Mouse (Mus musculus) lung, postnatal 36 days (tissue): ENCODE measurements at regions not wholly inside any gene's neighbourhood (a gene's known extent, or its start where the extent isn't known, plus 50 kb on each side); places are given as distances from the start of the nearest gene placed in this dataset.
A peak's percentile ranks its signal among the peaks of the same experiment; 100 is the strongest.
"Not testable (repeated sequence)": the region's sequence is repeated elsewhere in the genome, so short reads cannot be mapped to it uniquely, and the experiment has no call there.

Experiments
- DNase-seq: peaks from one replicate; pipeline ENCODE4 v3.0.0; 2022; ENCODE audit warnings: mixed read lengths

DNA sequence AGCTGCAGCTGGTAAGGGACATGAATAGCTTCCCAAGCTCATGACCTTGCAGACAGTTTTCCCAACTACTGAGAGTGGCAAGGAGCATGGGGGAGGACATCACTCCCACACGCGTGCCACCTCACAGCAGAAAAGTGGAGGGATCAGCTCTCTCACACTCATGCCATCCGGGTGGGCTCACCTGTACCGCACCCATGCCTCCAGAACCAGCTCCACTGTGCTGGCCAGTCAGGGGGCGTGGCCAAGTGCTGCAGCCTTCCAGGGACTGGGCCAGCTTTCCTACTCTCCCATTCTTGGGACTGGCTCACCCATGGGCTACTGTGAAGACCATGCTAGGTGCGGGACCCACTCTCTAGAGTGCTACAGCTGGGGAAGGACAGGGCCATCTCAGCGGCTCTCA is 88.4 kb upstream of the Klf13 start:
- no peak for DNase-seq

DNA sequence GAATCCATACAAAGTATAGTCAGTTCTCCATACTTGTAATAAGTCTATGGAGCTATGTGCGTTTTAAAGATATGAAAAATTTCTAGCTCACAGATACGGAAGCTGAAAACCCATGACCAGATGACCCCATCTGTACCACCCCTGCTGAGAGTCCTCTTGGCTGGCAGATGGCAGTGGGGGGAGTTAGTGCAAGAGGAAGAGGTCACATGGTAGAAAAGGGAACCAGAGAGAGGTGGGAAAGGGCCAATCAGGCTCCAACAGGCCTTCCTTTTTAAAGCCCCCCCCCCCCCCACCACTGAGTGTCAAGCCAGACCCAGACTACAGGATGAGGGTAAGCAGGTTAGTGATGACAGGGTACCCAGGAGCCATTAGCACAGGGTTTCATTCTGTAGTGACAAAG is 86.4 kb upstream of the Klf13 start:
- no peak for DNase-seq

DNA sequence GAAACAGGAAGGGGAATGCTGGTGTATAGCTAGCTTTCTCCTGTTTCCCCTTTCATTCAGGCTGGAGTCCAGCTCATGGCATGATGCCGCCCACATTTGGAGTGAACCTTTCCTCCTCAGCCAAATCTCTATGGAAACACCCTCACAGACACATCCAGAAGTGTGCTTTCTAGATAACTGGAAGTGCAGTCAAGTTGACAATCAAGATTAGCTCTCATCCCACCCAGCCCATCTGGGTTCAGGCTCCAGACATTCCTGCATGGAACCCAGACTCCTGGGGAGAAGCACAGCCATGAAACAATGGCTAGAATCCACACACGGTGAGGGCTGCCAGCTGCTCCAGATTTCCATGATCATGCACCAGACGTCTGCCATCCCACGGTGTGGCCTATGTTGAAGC is 85.5 kb upstream of the Klf13 start:
- DNase-seq = peak; percentile 26

DNA sequence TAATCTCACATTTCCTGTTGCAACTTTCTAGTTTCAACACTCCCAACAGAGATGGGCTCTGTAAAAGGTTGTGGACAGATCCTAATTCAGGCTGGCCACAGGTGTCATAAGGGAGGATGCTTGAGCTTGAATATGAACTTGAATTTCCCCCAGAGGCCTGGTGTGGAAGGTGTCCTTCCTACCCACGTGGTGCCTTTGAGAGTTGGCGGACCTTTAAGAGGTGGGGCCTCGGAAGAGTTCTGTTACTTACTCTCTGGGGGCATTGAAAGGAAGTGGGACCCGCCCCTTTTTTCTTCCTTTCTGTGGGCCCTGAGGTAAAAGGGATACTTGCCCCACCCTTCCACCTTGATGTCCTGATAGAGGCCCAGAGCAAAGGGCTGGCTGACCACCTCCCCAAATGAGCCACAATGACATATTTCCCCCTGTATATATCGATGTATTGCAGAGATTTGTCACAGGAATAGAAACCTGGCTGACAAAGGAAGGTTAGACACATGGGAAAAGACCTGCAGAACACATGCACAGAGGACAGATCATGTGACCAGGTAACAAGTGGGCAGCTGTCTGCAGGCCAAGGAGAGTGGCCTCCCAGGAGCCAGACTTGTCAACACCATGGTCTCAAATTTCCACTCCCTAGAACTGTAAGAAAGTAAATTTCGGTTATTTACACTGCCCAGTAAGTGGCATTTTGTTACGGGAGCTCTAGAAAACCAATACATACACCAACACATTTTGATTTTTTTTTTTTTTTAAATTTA is 84.2 kb upstream of the Klf13 start:
- peak; percentile 67 for DNase-seq

DNA sequence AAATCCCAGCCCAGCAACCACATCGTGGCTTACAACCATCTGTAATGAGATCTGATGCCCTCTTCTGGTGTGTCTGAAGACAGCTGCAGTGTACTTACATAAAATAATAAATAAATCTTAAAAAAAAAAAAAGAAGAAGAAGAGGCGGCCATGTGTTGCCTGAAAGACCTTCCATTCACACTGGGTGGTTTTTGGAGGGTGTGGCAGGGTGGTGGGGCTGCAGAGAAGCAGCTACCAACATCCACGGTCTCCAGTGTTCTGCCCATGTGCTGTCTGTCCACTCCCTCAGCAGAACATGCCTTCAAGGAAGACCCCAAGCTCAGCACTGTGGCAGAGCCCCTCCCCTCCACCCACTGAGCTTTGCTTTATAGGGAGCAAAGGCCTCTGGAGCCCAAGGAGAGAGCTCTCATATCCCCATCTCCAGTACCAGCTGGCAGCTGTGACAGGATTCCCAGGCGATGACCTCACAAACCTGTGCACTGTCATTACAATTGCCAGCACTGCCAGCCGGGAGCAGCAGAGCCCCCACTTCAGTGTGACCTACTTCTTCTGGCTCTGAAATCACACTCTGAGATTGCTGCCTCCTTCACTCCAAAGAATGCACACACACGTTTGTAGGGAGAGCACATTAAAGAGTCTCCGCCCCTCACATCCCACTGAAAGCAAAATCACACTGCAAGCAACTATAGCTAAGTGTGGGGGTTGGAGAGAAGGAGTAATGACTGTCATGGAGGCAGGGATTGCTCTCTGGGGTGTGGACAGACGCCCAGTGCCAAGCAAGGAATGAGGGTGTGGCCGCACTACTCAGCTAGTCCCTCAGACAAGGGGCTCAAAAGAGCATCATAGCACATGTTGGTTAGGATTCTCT is 82.8 kb upstream of the Klf13 start:
- peak; percentile 22 for DNase-seq

DNA sequence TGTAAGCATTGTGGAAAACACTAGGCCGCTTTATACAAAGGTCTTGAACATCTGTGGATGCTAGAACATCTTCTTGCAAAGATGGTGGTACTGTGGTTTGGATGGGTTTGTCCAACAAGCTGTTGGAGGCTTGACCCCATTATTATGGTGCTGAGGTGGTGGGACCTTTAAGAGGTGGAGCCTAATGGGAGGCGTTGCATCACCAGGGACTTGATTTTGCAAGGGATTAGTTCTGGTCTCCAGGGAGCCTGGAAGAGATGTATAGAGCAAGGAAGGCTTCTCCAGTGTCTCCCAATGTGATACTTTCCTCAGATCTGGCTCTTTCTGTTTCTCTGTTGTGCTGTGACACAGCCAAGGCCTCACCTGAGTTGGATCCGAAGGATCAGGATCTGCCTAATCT is 79.4 kb upstream of the Klf13 start:
- no peak for DNase-seq

DNA sequence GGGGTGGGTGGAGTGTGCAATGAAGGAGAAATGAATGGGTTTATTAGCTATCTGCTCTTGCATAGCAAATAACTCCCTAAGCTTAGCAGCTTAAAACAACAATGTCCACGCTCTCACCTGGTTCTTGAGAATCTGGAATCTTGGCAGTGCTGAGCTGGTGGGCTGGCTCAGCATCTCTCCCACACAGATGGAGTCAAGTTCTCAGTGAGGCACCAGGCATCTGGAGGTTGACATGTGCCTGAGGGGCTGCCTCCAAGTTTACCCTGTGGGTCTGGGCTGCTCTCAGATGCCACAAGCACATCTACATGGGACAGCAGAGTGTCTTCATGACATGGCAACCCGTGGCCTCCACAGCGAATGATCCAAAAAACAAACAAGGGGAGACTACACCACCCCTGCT is 78.2 kb upstream of the Klf13 start:
- no peak for DNase-seq

DNA sequence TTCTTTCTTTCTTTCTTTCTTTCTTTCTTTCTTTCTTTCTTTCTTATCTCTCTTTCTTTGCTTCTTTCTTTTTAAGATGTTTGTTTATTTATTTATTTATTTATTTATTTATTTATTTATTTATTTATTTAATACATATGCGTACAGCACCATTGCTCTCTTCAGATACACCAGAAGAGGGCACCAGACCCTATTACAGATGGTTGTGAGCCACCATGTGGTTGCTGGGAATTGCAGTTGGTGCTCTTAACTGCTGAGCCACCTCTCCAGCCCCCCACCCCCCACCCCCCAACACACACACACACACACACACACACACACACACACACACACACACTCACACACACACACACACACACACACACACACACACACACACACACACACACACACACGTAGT is 76.4 kb upstream of the Klf13 start:
- DNase-seq = not testable (repeated sequence)

DNA sequence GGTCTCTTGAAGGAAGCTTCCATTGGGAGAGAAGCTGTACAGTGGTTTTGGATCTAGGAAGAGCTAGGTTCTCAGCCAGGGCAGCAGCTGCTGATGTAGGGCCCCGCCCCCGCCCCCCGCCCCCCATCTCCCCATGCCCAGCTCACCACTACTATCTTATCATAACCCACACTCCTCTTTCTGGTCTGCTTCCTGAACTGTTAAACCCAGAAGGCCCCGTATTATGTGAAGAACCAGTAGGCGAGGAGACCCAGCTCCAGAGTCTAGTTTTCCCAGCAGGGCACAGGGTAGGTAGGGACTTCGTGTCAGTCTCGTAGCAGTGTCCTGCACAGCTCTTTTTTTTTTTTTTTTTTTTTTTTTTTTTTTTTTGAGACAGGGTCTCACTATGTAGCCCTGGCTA is 75.5 kb upstream of the Klf13 start:
- no peak for DNase-seq

DNA sequence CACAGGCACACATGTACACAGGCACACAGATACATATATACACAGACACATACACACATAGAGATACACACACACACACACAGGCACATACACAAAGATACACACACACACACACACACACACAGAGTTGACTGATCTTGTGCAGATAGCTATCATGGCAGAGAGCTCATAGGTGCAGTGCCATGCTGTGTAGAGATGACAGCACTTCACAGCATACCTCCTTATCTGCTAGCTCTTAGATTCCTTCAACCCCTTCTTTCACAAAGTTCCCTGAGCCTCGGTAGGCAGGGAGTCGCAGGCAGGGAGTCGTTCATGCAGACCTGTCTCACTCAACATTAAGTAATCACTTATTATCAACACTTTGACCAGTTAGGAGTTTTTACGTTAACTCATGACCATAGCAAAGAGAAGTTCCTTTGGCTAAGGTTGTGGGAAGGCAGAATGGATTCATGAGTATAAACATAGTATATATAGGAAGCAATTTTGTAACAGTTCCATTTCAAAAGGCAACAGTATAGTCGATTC is 74.4 kb upstream of the Klf13 start:
- DNase-seq = no peak

DNA sequence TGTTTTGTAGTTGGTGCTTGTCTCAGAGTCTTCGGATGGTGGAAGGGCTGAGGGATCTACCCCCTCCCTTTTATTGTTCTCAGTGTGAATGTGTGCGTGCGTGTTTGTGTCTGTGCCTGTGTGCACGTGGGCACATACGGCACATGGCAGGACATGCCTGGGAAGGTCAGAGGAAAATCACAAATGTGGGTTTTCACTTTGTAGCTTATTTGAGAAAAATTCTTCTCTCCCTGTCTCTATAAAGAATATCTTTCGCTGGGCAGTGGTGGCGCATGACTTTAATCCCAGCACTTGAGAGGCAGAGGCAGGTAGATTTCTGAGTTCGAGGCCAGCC is 73.5 kb upstream of the Klf13 start:
- DNase-seq = no peak

DNA sequence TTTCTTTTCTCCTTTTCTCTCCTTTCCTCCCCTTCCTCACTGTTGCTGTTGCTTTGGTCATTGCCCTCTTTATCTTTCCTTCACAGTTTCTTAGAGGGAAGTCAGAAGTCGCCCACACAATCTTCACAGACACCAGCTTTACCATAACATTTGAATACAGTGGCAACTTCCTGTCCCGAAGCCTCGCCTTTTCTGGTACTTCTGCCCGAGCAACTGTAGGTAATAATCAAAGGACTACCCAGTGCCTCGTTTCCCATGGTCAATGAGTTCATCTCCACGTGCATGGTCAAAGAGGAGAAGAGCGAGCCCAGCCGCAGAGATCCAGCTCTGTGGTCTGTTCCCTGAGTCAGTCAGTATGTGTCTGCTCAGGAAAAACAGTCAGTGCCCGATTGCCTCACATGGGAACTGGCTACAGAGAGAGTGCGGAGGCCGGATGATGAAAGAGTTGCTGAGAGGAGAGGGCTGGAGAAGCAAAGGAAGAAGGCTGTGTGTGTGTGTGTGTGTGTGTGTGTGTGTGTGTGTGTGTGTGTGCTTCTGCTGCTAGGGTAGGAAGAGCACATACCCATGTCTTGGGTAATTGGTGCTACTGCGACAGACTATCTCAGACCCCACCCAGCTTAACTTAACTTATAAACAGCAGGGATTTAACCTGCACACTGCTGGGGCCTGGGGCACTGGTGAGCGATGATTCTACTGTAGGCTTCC is 73.0 kb upstream of the Klf13 start:
- peak; percentile 85 for DNase-seq

DNA sequence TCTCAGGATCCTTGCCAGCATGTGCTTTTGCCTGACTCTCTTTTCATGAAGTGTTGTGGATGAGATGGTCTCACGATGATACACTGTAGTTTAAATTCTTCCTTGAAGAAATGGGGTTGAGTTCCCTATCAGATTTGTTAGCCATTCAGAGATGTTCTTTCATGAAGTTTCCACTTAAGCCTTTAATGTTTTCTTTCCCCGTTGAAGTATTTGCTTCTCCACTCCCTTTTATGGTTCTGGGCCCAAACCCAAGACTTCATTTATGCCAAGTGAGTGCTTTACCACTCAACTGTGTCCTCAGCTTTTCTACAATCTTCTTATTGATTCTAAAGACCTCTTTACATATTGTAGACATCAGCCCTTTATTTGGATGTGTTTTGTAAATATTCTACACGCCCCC is 71.9 kb upstream of the Klf13 start:
- DNase-seq = peak; percentile 81

DNA sequence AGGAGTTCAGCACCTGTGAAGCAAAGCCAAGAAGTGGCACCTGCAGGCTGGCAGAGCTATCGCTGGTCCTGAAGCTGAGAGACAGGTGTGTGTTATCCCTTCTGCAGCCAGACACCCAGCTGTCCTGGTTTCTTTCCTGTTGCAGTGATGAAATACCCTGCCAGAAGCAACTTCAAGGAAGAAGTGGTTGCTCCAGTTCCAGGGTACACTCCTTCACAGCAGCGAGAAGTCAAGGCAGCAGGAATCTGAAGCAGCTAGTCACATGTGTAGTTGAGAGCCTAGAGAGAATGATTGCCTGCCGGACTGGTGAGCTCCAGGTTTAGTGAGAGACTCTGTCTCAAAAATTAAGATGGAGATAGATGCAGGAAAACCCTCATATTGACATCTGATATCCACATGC is 69.1 kb upstream of the Klf13 start:
- peak; percentile 77 for DNase-seq

DNA sequence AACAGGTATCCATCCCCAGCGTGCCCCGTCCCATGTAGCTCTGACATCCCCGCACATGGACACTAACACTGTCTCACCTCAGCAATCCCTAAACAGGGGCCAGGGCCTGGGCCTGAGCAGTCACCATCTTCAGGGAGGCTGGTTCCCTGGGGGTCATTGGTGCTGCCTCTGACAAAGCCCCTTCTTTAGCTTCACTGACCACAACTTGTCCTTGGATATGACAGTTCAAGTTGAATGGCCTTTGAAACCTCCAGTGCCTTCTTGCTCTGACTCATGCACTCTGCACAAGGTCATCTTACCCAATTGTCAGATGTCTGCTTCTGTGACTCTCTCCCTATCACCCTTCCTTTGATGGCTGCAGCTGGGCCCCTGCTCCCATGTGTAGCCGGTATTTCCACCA is 68.2 kb upstream of the Klf13 start:
- DNase-seq = no peak

DNA sequence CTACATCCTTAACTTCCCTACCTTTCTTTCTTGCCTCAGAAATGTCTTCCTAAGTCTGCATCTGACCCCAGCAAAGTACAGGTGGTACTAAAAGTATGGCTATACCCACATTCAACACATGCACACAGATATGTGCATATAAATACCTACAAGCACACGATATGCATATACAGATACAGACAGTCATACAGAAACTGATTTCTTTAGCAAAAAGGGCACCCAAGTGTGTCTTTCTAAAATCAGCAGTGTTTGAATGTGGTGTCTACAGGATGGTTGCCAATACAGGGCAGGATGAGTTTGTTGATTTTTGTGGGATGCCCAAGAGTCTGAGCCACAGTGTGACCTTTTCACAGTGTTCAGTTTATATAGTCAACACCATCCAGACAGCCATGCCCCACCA is 67.0 kb upstream of the Klf13 start:
- no peak for DNase-seq

DNA sequence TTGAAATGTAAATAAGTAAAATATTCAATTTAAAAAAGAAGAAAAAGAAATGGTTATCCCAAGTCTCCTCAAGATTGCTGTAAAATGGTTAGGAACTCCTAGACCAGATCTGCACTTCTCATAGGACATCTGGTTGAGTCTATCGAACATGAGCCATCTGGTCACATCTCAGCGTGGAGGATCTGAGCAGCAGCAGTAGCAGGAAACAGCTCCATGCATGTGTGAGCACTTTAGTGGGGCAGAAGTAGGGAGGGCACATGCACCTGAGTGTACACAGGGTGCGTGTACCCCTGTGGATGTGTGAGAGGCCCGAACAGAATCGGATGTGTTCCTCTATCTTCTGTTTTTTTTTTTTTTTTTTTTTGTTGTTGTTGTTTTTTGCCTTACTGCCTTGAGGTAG is 65.2 kb upstream of the Klf13 start:
- no peak for DNase-seq

DNA sequence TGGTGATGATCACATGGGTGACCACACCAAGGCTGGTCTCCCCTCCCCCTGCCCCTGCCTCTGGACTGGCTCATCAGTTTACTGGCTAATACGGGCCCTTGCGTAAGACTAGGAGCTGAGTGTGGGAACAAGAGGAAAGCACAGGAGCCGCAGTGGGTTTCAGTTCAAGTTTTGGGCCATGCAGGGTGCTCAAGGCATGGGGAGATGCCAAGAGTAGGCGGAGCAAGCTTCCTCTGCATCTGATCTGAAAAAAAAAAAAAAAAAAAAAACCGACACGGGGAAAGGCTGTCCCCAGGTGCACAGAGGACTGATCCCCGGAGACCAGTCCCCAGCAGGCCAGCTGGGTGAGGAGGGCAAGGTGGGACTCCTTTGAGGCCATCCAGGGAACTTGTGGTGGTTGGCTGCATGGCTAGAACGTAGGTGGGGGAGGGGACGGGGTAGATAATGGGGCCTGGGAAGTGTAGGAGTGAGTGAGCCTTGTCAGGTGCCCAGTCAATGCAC is 62.9 kb upstream of the Klf13 start:
- peak; percentile 90 for DNase-seq

DNA sequence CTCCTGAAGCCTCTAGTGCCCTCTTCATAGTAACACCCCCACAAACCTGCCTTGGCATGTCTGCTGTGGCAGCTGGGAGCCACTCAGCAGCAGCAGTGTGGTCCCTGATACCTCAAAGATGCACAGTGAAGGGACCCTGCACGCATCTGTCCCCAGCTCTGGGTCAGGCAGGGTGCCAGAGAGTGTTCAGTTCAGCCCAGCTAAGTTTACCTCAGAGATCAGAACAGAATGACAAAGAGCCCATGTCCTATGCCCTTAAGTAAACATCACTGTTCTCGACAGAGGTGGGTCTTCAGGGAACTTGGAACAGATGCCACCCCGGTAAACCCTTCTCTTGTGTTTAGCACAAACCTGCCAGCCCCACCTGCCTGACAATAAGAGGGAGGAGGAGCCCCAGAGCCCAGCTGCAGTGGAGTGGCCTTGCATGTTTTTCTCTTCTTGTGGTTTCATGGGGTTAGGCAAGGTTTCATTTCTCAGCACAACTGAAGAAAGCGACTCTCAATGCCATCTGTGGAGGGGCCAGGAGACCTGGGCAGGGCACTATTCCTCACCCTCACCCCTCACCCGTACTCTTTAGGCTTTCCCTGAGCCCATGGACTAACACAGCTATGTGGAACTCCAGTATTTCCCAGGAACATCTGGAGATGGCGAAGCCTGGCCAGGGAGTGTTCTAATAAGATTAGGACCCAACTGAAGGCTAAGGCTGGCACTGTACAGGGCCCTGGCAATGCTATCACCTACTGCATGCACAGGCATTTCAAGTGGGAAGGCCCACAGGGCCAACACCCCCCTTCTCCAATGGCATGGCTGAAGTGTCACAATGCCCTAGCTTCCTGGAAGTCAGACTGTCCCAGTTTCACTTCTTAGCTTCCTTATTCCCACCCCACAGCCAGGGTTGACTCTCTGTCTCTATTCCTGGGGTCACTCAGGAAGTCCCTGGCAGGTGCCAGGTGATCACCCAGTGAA is 60.6 kb upstream of the Klf13 start:
- peak; percentile 79 for DNase-seq

DNA sequence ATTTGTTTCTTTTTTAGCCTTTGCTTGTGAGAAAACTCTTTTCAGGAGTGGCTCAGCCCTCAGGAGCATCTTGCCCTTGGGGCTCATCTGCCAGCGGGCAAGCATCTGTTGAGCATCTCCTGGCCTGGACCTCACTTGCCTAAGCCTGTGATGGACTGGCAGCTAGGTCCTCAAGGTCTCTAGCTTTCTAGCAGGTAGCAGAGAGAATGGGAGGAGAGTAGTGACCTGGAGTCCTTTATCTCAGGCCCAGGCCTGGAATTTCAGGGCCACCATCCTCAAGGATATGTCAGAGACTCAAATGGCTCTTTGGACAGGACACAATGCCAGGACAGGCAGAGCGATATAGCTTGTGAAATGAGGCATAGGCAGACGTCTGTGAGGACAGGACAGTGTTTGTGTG is 59.3 kb upstream of the Klf13 start:
- DNase-seq = no peak

DNA sequence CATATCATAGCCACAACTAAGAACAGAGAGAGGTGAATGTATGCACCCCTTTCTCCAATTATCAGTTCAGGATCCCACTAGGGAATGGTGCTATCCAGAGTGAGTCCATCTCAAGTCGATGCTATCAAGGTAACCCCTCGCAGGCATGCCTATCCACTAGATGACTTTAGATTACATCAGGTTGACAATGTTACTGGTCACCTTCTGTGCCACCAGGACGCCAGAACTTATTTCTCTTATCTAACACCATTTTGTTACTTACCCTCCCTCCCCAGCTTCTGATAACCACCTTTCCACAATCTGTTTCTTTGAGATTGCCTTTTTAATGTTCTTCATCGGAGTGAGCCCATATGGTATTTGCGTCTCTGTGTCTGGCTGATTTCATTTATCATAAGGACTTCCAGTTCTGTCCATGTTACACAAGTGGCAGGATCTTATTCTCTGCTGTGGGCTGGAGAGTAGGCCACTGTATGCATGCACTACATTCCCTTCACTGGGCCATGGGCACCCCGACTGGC is 57.9 kb upstream of the Klf13 start:
- DNase-seq = no peak
